Mouse (Mus musculus) ES-E14 (cell line): ENCODE data around the gene Ralgds. TPM values are rescaled to one million over a fixed set of nuclear protein-coding genes. Genes with fewer than 3 reads are reported as not detected.
A peak's percentile ranks its signal among the peaks of the same experiment; 100 is the strongest.

Experiments
- DNase-seq: peaks from one replicate; pipeline ENCODE4 v3.0.0-alpha.2; 2013; ENCODE audit warnings: low read depth, low spot score
- H3K27ac ChIP-seq: 2 replicates; pipeline ENCODE4 v1.5.1; 2012; ENCODE audit warnings: low read depth, mild to moderate bottlenecking, low read length, moderate library complexity, mixed read lengths; ENCODE audit not compliant: poor library complexity, insufficient read depth, severe bottlenecking
- H3K36me3 ChIP-seq: 2 replicates; pipeline ENCODE4 v1.6.1; 2012; ENCODE audit warnings: mild to moderate bottlenecking, low read length, moderate library complexity, mixed read lengths; ENCODE audit not compliant: control insufficient read depth, poor library complexity, insufficient read depth, severe bottlenecking
- H3K4me1 ChIP-seq, 2 experiments: fragments of 150-350 bp in 1 of 2; sonication (generic) in 1 of 2; 2 replicates each; pipeline ENCODE4 v1.6.1; 2012; ENCODE audit warnings: low read length in 2 of 2, mild to moderate bottlenecking in 1 of 2, mixed read lengths in 1 of 2; ENCODE audit not compliant: control insufficient read depth in 2 of 2, insufficient read depth in 2 of 2, poor library complexity in 1 of 2
- H3K4me3 ChIP-seq, 2 experiments: fragments of 150-350 bp in 1 of 2; sonication (generic) in 1 of 2; 2 replicates each; pipeline ENCODE4 v1.5.1; 2012; ENCODE audit warnings: low read length in 2 of 2, low read depth in 1 of 2, mild to moderate bottlenecking in 1 of 2, mixed read lengths in 1 of 2; ENCODE audit not compliant: insufficient read depth in 1 of 2, poor library complexity in 1 of 2, severe bottlenecking in 1 of 2
- H3K9ac ChIP-seq: 2 replicates; pipeline ENCODE4 v1.6.1; 2012; ENCODE audit warnings: low read depth, mild to moderate bottlenecking, low read length, mixed read lengths; ENCODE audit not compliant: poor library complexity, insufficient read depth, severe bottlenecking
- H3K9me3 ChIP-seq: fragments of 150-350 bp; sonication (generic); 2 replicates; pipeline ENCODE4 v1.6.1; 2012; ENCODE audit warnings: low read depth, mild to moderate bottlenecking, low read length; ENCODE audit not compliant: control insufficient read depth, insufficient read depth
- CHD2 ChIP-seq: IDR thresholded peaks from 2 replicates; pipeline ENCODE4 v1.6.1; 2014; ENCODE audit warnings: mild to moderate bottlenecking, low read depth, low read length, inconsistent platforms
- HCFC1 ChIP-seq: IDR thresholded peaks from 2 replicates; pipeline ENCODE4 v1.6.1; 2012; ENCODE audit warnings: low read length, inconsistent platforms, borderline replicate concordance; ENCODE audit not compliant: insufficient read depth
- MAFK ChIP-seq: IDR thresholded peaks from 2 replicates; pipeline ENCODE4 v1.6.1; 2014; ENCODE audit warnings: mild to moderate bottlenecking, low read depth, low read length, inconsistent platforms; ENCODE audit not compliant: insufficient read depth
- ZC3H11A ChIP-seq: IDR thresholded peaks from 2 replicates; pipeline ENCODE4 v1.6.1; 2012; ENCODE audit warnings: low read depth, mild to moderate bottlenecking, inconsistent platforms, low read length, borderline replicate concordance
- ZNF384 ChIP-seq: IDR thresholded peaks from 2 replicates; pipeline ENCODE4 v1.6.1; 2012; ENCODE audit warnings: low read depth, low read length, inconsistent platforms
- in situ Hi-C, 2 experiments: fragments of 600-800 bp; cut with MboI; formaldehyde crosslinking; loops; one replicate each; pipeline ENCODE4 v1.15.1; 2025; ENCODE audit warnings: low sequenced_read_pairs in 2 of 2, inconsistent platforms in 1 of 2; ENCODE audit not compliant: unreplicated experiment in 2 of 2
- total RNA-seq: library from RNA; depleted of rRNA; stranded (reverse); fragments of 300-350 nt; gene quantifications from 2 replicates; pipeline ENCODE4 v1.2.3, GENCODE M21; 2012

Ralgds gene
- total RNA-seq, 1 experiment: 18.2 TPM

DNA sequence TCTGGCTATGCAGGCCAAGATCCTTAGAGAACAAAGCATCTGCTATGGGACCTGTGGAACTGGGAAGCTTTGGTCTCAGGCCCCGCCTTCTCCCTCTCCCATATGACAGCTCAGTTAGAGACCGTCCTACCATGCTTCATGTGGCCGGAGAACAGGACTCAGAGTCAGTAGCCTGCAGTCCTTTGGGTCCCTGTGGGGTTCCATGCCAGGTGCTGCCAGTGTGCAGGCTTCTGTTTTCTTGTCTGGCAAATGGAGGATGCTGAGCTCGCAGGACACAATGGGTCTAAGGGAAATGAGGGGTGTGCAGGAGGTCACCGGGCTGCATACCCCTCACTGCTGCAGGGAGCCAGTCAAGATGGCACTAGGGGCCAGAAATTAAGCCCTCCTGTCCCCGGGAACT lies 33.6 kb downstream of the Ralgds start:
- Histone ChIP-seq H3K4me1 (0 out of 4 replicates have a peak, but pooled peaks cover 0 to 2% of the 10 kb centered on the region in 2 experiments), H3K4me3 (no peak overlapping the region), H3K27ac (no peak overlapping the region), H3K9ac (no peak overlapping the region), H3K36me3 (peaks cover 44% of the 10 kb centered on the region), H3K9me3 (no peaks in the 10 kb centered on the region)
- DNase-seq: no peak
- in situ Hi-C loops: no loop called here
- TF ChIP-seq ZNF384: no peak
- TF ChIP-seq ZC3H11A: no peak

DNA sequence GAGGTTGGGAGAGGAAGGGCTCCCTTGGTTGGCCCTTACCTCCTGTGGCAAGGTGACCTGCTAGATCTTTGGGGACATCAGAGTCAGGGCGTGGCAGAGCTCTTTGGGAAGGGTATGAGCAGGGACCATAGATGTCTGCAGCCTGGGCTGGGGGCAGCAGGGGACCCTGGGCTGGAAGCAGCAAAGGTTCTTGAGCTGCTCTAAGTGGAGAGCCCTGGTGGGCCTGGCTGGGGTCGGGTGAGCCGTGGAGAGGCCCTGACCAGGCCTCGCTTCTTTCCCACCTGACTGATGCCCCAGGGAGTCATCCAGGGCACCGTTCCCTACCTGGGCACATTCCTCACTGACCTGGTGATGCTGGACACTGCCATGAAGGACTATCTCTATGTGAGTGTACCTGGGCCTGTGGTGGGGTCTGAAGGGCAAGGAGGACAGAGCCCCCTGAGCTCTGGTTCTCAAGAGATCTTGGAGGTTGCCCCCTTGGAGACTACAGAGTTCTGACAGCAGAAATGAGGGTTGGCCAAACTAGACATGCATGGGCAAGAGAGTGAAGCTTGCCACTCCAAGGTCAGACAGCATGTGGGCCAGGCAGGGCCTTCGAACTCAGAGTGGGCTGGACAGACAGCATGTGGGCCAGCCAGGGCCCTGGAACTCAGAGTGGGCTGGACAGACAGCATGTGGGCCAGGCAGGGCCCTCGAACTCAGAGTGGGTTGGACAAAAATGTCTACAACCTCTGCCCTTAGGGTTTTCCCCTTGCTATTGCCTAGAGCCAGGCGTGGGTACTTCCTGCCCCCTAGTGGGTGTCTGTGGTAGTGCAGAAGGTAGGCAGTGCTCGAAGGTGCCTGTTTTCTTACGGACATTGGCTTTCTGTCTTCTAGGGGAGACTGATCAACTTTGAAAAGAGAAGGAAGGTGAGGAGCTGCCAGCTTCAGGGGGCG lies 34.6 kb downstream of the Ralgds start:
- H3K27ac ChIP-seq: no peak overlapping the region
- H3K4me1 ChIP-seq: 0 out of 4 replicates have a peak, but pooled peaks cover 0 to 2% of the 10 kb centered on the region in 2 experiments
- no peak overlapping the region for H3K4me3 ChIP-seq
- no peaks in the 10 kb centered on the region for H3K9me3 ChIP-seq
- peaks cover 52% of the 10 kb centered on the region for H3K36me3 ChIP-seq
- DNase-seq: peak; percentile 70
- H3K9ac ChIP-seq: no peak overlapping the region
- in situ Hi-C loops: no loop called here
- TF ChIP-seq ZC3H11A: peak; percentile 81
- no peak for TF ChIP-seq CHD2

DNA sequence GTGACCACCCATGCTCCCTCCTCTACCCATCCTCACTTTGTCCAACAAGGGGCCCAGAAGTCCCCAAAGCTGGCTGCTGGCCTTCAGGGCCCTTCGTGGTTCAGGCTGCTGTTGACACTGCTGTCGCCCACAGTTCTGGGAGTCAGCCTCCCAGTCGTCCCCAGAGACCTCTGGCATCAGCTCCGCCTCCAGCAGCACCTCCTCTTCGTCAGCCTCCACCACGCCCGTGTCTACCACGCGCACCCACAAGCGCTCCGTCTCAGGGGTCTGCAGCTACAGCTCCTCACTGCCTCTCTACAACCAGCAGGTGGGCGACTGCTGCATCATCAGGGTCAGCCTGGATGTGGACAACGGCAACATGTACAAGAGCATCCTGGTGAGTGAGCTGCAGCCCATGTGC lies 36.2 kb downstream of the Ralgds start:
- peaks cover 56% of the 10 kb centered on the region for H3K36me3 ChIP-seq

DNA sequence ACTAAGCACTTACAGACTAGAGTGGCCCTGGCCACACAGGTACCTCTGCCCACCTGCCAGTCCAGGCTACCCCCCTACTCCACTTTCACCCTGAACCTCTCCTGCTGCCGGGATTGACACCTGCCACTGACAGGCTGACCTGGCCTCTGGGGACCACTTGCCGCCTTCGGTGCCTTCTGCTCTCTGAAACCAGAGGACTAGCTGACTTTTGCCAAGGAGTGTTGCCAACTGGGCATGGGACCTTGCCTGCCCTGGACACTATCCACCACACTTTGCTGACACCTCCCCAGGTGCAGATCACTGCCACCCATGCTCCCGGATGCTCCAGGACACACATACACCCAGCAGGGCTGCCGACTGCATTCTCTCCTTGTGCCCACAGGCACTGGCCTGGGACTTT lies 39.4 kb downstream of the Ralgds start:
- Histone ChIP-seq H3K4me3 (no peak overlapping the region), H3K9ac (no peak overlapping the region), H3K9me3 (no peaks in the 10 kb centered on the region), H3K4me1 (0 out of 4 replicates have a peak, but pooled peaks cover 0 to 2% of the 10 kb centered on the region in 2 experiments), H3K36me3 (peaks cover 41% of the 10 kb centered on the region), H3K27ac (no peak overlapping the region)
- in situ Hi-C loops: no loop called here
- no peak for DNase-seq
- no peak for TF ChIP-seq HCFC1
- no peak for TF ChIP-seq MAFK
- TF ChIP-seq ZNF384: no peak
- TF ChIP-seq CHD2: no peak
- no peak for TF ChIP-seq ZC3H11A

More for the DNA sequence above, 36.2 kb downstream of the Ralgds start:
- in situ Hi-C loops: no loop called here
- no peak for DNase-seq
- Histone ChIP-seq H3K4me3 (no peak overlapping the region), H3K4me1 (0 out of 4 replicates have a peak, but pooled peaks cover 0 to 2% of the 10 kb centered on the region in 2 experiments), H3K9me3 (no peaks in the 10 kb centered on the region), H3K27ac (no peak overlapping the region), H3K9ac (no peak overlapping the region)
- TF ChIP-seq ZC3H11A: no peak
- TF ChIP-seq ZNF384: no peak
- no peak for TF ChIP-seq CHD2
- TF ChIP-seq MAFK: no peak
- TF ChIP-seq HCFC1: no peak
